Mouse (Mus musculus): ENCODE results near the gene Olfr1388. TPM values are rescaled to one million over a fixed set of nuclear protein-coding genes. Genes with fewer than 3 reads are reported as not detected.
"Not testable (repeated sequence)": the region's sequence is repeated elsewhere in the genome, so short reads cannot be mapped to it uniquely, and the experiment has no call there.

Olfr1388 gene
- polyA plus RNA-seq (2015; fragmentation: Nextera tagmentation; extraction: Ambion mirVana) = not detected in 2 replicates

GRCm38 (mm10) chr11:49436411-49436810 lies at the start of gene Olfr1388:
Olfr1388 (plus strand) TSS chr11:49436624.
- WGBS = 76% methylated on average over 3 of the region's 3 CpGs
- ATAC-seq = no peak
- Histone ChIP-seq H3K4me3 (replicated peaks) (no peak within 1 kb of the TSS), H3K27ac (no peak within 1 kb of the TSS), H3K36me3 (no peaks in the 10 kb centered on the region), H3K9me3 (no peaks in the 10 kb centered on the region), H3K27me3 (no peaks in the 10 kb centered on the region), H3K9ac (replicated peaks) (no peak within 1 kb of the TSS), H3K4me2 (replicated peaks) (no peak within 1 kb of the TSS), H3K4me1 (replicated peaks) (no peaks in the 10 kb centered on the region)

GRCm38 (mm10) chr11:49392707-49393106 lies 43.7 kb upstream of the Olfr1388 start:
- H3K4me1 ChIP-seq (replicated peaks); H3K27ac ChIP-seq; H3K4me3 ChIP-seq (replicated peaks); H3K4me2 ChIP-seq (replicated peaks); H3K36me3 ChIP-seq; H3K27me3 ChIP-seq; H3K9me3 ChIP-seq; H3K9ac ChIP-seq (replicated peaks); ATAC-seq: not testable (repeated sequence)
- WGBS = 78% methylated on average over 1 of the region's 1 CpGs

- H3K9me3 ChIP-seq = no peaks in the 10 kb centered on the region
- H3K9ac ChIP-seq (replicated peaks) = no peak overlapping the region
- no peak for ATAC-seq
- WGBS = 72% methylated on average over 3 of the region's 3 CpGs
- no peaks in the 10 kb centered on the region for H3K36me3 ChIP-seq
- H3K27ac ChIP-seq = no peak overlapping the region
- no peaks in the 10 kb centered on the region for H3K4me1 ChIP-seq (replicated peaks)
- H3K4me3 ChIP-seq (replicated peaks) = no peak overlapping the region
- H3K27me3 ChIP-seq = no peaks in the 10 kb centered on the region
- H3K4me2 ChIP-seq (replicated peaks) = no peak overlapping the region
These were observed 29.6 kb upstream of the Olfr1388 start for GRCm38 (mm10) chr11:49406784-49407183.

- Histone ChIP-seq H3K9ac (replicated peaks) (no peak overlapping the region), H3K4me2 (replicated peaks) (no peak overlapping the region), H3K4me1 (replicated peaks) (no peaks in the 10 kb centered on the region), H3K27ac (no peak overlapping the region), H3K4me3 (replicated peaks) (no peak overlapping the region), H3K27me3 (no peaks in the 10 kb centered on the region), H3K36me3 (no peaks in the 10 kb centered on the region), H3K9me3 (no peaks in the 10 kb centered on the region)
- ATAC-seq = no peak
- WGBS = 34% methylated on average over 1 of the region's 1 CpGs
These were observed 25.9 kb upstream of the Olfr1388 start for GRCm38 (mm10) chr11:49410540-49410939.

GRCm38 (mm10) chr11:49422767-49423166 lies 13.7 kb upstream of the Olfr1388 start, which contains the start of gene Olfr1389:
Olfr1389 (plus strand) TSS chr11:49423067.
- no peaks in the 10 kb centered on the region for H3K27me3 ChIP-seq
- H3K4me1 ChIP-seq (replicated peaks) = no peaks in the 10 kb centered on the region
- no peak within 1 kb of the TSS for H3K9ac ChIP-seq (replicated peaks)
- H3K27ac ChIP-seq = no peak within 1 kb of the TSS
- no peaks in the 10 kb centered on the region for H3K36me3 ChIP-seq
- ATAC-seq = no peak
- no peak within 1 kb of the TSS for H3K4me2 ChIP-seq (replicated peaks)
- WGBS = 95% methylated on average over 2 of the region's 2 CpGs
- no peak within 1 kb of the TSS for H3K4me3 ChIP-seq (replicated peaks)
- no peaks in the 10 kb centered on the region for H3K9me3 ChIP-seq

GRCm38 (mm10) chr11:49425257-49425927 lies 11.0 kb upstream of the Olfr1388 start:
- Histone ChIP-seq H3K4me3 (replicated peaks) (no peak overlapping the region), H3K27ac (no peak overlapping the region), H3K9me3 (no peaks in the 10 kb centered on the region), H3K4me2 (replicated peaks) (no peak overlapping the region), H3K27me3 (no peaks in the 10 kb centered on the region), H3K9ac (replicated peaks) (no peak overlapping the region), H3K4me1 (replicated peaks) (no peaks in the 10 kb centered on the region), H3K36me3 (no peaks in the 10 kb centered on the region)
- 85% methylated on average over 1 of the region's 1 CpGs for WGBS
- no peak for ATAC-seq

GRCm38 (mm10) chr11:49429641-49430040 lies 6.8 kb upstream of the Olfr1388 start:
- no peak overlapping the region for H3K4me3 ChIP-seq (replicated peaks)
- H3K36me3 ChIP-seq = no peaks in the 10 kb centered on the region
- no peak overlapping the region for H3K27ac ChIP-seq
- no peaks in the 10 kb centered on the region for H3K4me1 ChIP-seq (replicated peaks)
- no peak overlapping the region for H3K9ac ChIP-seq (replicated peaks)
- 85% methylated on average over 2 of the region's 2 CpGs for WGBS
- no peak for ATAC-seq
- H3K4me2 ChIP-seq (replicated peaks) = no peak overlapping the region
- H3K27me3 ChIP-seq = no peaks in the 10 kb centered on the region
- H3K9me3 ChIP-seq = no peaks in the 10 kb centered on the region

- Histone ChIP-seq H3K36me3 (no peaks in the 10 kb centered on the region), H3K4me1 (replicated peaks) (no peaks in the 10 kb centered on the region), H3K27ac (no peak within 1 kb of the TSS), H3K27me3 (no peaks in the 10 kb centered on the region), H3K4me3 (replicated peaks) (no peak within 1 kb of the TSS), H3K9me3 (no peaks in the 10 kb centered on the region), H3K4me2 (replicated peaks) (no peak within 1 kb of the TSS), H3K9ac (replicated peaks) (no peak within 1 kb of the TSS)
- ATAC-seq = no peak
- WGBS = 77% methylated on average over 1 of the region's 1 CpGs
These were observed 18.6 kb downstream of the Olfr1388 start, which contains the start of gene Olfr1387 for GRCm38 (mm10) chr11:49455043-49455442. Olfr1387 (plus strand) TSS chr11:49455343.

GRCm38 (mm10) chr11:49464746-49465145 lies 28.3 kb downstream of the Olfr1388 start, which contains the start of gene Olfr1386:
Olfr1386 (plus strand) TSS chr11:49465046.
- H3K9me3 ChIP-seq; H3K4me3 ChIP-seq (replicated peaks); H3K36me3 ChIP-seq; H3K4me1 ChIP-seq (replicated peaks); H3K4me2 ChIP-seq (replicated peaks); H3K27me3 ChIP-seq; H3K9ac ChIP-seq (replicated peaks); H3K27ac ChIP-seq; ATAC-seq: not testable (repeated sequence)
- 88% methylated on average over 3 of the region's 3 CpGs for WGBS

- no peaks in the 10 kb centered on the region for H3K27me3 ChIP-seq
- H3K4me2 ChIP-seq (replicated peaks) = no peak overlapping the region
- H3K9me3 ChIP-seq = no peaks in the 10 kb centered on the region
- H3K9ac ChIP-seq (replicated peaks) = no peak overlapping the region
- WGBS = 64% methylated on average over 4 of the region's 4 CpGs
- no peak overlapping the region for H3K27ac ChIP-seq
- no peak for ATAC-seq
- no peak overlapping the region for H3K4me3 ChIP-seq (replicated peaks)
- H3K36me3 ChIP-seq = no peaks in the 10 kb centered on the region
- no peaks in the 10 kb centered on the region for H3K4me1 ChIP-seq (replicated peaks)
These were observed 49.5 kb downstream of the Olfr1388 start for GRCm38 (mm10) chr11:49485973-49486372.

GRCm38 (mm10) chr11:49488770-49489169 lies 52.3 kb downstream of the Olfr1388 start, which contains the start of gene Olfr1385:
Olfr1385 (plus strand) TSS chr11:49489070.
- not testable (repeated sequence) for H3K4me3 ChIP-seq (replicated peaks); H3K27ac ChIP-seq; H3K4me1 ChIP-seq (replicated peaks); H3K27me3 ChIP-seq; H3K9me3 ChIP-seq; H3K9ac ChIP-seq (replicated peaks); H3K36me3 ChIP-seq; H3K4me2 ChIP-seq (replicated peaks); ATAC-seq
- WGBS = 86% methylated on average over 1 of the region's 1 CpGs
